Mouse (Mus musculus) liver, embryonic 13.5 days (tissue): ENCODE results near the gene Trim7. TPM values are rescaled to one million over a fixed set of nuclear protein-coding genes. Genes with fewer than 3 reads are reported as not detected.
"Not testable (repeated sequence)": the region's sequence is repeated elsewhere in the genome, so short reads cannot be mapped to it uniquely, and the experiment has no call there.

Source experiments
- ATAC-seq: fragments of 200-750 bp; cut with Nextera tagmentation; 2 replicates; pipeline ENCODE4 v1.8.0; 2017; ENCODE audit warnings: low read depth, mild to moderate bottlenecking, moderate number of reproducible peaks, moderate library complexity
- DNase-seq: peaks from one replicate; pipeline ENCODE4 v3.0.0; 2022
- H3K27ac ChIP-seq: fragments of 300-500 bp; sonication (generic); 2 replicates; pipeline ENCODE4 v1.5.1; 2015; ENCODE audit warnings: moderate library complexity, mild to moderate bottlenecking, inconsistent platforms
- H3K27me3 ChIP-seq: fragments of 300-500 bp; sonication (generic); 2 replicates; pipeline ENCODE4 v1.6.1; 2015; ENCODE audit warnings: mild to moderate bottlenecking, inconsistent platforms
- H3K36me3 ChIP-seq: fragments of 300-500 bp; sonication (generic); 2 replicates; pipeline ENCODE4 v1.6.1; 2015; ENCODE audit warnings: mild to moderate bottlenecking, inconsistent platforms
- H3K4me1 ChIP-seq: fragments of 300-500 bp; sonication (generic); replicated peaks from 2 replicates; pipeline ENCODE4 v1.6.1; 2015; ENCODE audit warnings: inconsistent platforms
- H3K4me2 ChIP-seq: fragments of 300-500 bp; sonication (generic); 2 replicates; pipeline ENCODE4 v1.6.1; 2015; ENCODE audit warnings: inconsistent platforms, mild to moderate bottlenecking, moderate library complexity
- H3K4me3 ChIP-seq: fragments of 300-500 bp; sonication (generic); replicated peaks from 2 replicates; pipeline ENCODE4 v1.5.1; 2015; ENCODE audit warnings: mild to moderate bottlenecking, inconsistent platforms
- H3K9ac ChIP-seq: fragments of 300-500 bp; sonication (generic); 2 replicates; pipeline ENCODE4 v1.6.1; 2015; ENCODE audit warnings: mild to moderate bottlenecking, inconsistent platforms
- H3K9me3 ChIP-seq: fragments of 300-500 bp; sonication (generic); replicated peaks from 2 replicates; pipeline ENCODE4 v1.6.1; 2016; ENCODE audit warnings: inconsistent platforms
- WGBS: fragments of 180-500 bp; shearing (Covaris S2); methylation state at CpG from one replicate; pipeline ENCODE4 v1.1.7; 2015; ENCODE audit not compliant: insufficient replicate concordance; 5-methylcytosine and 5-hydroxymethylcytosine counted together
- polyA plus RNA-seq: library from polyadenylated mRNA; unstranded; fragments of >200 nt; fragmentation: Nextera tagmentation; extraction: Ambion mirVana; gene quantifications from 2 replicates; pipeline ENCODE4 v1.2.1, GENCODE M21; 2015

Gene Trim7
- 0.06 and 0.09 TPM in 2 replicates for polyA plus RNA-seq

DNA sequence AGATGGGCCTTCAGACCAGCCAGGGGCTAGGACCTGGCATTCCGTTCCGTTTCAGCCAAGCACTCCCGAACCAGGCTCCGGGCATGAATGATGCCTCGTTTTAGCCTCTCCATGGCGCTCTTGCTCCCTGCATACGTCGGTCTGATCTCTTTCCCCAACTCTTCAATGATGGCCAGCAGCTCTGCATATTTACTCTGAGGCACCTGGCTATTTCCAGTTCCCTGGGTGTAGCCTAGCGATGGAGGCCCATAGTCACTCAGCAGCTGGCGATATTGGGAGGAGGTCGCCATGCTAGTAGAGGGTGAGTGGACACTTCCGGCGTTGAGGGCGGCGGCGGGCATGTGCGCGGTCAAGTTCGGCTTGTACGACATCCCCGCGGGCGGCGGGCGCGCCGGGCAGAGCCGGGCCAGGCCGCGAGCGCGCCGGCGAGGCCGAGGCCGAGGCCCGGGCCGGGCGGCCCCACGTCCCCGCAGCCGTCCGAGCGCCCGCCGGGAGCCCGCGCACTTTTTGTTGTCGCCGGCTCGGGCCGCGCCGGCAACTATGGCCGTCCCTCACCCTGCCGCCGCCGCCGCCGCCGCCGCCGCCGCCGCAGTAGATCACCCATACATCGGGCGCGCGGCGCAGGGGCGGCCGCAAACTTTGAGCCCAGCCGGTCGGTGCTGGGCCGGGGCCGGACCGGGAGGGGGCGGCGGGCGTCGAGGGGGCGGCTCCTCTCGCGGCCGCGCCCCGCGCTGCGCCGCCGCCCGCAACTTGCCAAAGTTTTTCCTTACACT lies at the start of gene Trim7, which contains the start of gene Gm12184:
Gene Trim7 (plus strand): TSS at position 162 of the 773 bp plus-strand sequence.
Gene Gm12184 (minus strand): TSS at position 677 of the 773 bp plus-strand sequence.
- not testable (repeated sequence) for H3K36me3 ChIP-seq, H3K27ac ChIP-seq, H3K9me3 ChIP-seq
- Histone ChIP-seq H3K4me1 (peaks cover 34% of the 10 kb centered on the region), H3K4me3 (peak within 1 kb of the TSS; percentile 61), H3K27me3 (peaks cover 27% of the 10 kb centered on the region), H3K9ac (peak within 1 kb of the TSS; percentile 64), H3K4me2 (peak within 1 kb of the TSS; percentile 85)
- WGBS = 1% methylated on average over 37 of the region's 92 CpGs
- DNase-seq = peak; percentile 49
- ATAC-seq = peak; percentile 74

DNA sequence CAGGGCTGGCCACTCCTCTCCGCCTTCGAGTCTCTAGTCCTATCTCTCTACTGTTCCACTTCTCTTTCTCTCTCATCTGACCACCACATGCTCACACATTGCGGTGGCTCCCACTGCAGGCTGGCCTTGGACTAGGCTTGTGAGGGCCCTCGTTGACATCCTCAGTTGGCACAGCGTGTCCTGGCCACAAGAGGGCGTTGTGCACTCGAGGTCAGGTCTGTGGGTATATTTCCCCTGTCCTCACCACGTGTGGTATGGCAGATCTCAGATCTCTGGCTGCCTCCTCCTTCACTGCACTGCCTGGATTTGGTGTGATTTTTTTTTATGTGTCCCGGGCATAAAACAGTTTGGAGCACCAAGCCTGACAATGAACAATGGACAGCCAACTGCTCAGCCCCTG lies 49.3 kb upstream of the Trim7 start:
- WGBS = 32% methylated on average over 9 of the region's 9 CpGs
- no peaks in the 10 kb centered on the region for H3K27me3 ChIP-seq
- no peak overlapping the region for H3K4me3 ChIP-seq
- 0 out of 2 replicates have a peak, but pooled peaks cover 6% of the 10 kb centered on the region for H3K4me1 ChIP-seq
- H3K36me3 ChIP-seq = no peaks in the 10 kb centered on the region
- H3K27ac ChIP-seq = no peak overlapping the region
- DNase-seq = no peak
- no peak overlapping the region for H3K9ac ChIP-seq
- no peak overlapping the region for H3K4me2 ChIP-seq
- no peak for ATAC-seq
- no peaks in the 10 kb centered on the region for H3K9me3 ChIP-seq

DNA sequence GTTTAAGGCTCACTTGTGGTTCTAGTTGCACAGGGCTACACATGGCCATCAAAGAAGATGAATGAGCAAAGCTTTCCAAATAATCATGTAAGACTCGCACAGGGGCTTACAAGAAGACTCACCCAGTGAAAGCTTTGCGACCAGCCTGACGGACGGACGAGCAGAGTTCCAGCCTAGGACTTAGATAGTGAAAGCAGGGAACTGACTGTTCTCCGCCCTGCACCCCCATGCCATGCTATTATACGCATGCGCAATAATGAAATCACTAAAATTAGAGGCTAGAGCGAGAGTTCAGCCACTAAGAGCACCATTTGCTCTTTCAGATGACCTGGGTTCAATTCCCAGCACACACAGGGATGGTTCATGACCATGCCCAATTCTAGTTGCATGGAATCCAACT lies 48.6 kb upstream of the Trim7 start:
- ATAC-seq (no peak), DNase-seq (no peak)
- no peaks in the 10 kb centered on the region for H3K9me3 ChIP-seq
- H3K4me2 ChIP-seq = no peak overlapping the region
- no peak overlapping the region for H3K27ac ChIP-seq
- no peak overlapping the region for H3K4me3 ChIP-seq
- H3K4me1 ChIP-seq = 0 out of 2 replicates have a peak, but pooled peaks cover 4% of the 10 kb centered on the region
- no peaks in the 10 kb centered on the region for H3K36me3 ChIP-seq
- 74% methylated on average over 9 of the region's 9 CpGs for WGBS
- no peaks in the 10 kb centered on the region for H3K27me3 ChIP-seq
- H3K9ac ChIP-seq = no peak overlapping the region

DNA sequence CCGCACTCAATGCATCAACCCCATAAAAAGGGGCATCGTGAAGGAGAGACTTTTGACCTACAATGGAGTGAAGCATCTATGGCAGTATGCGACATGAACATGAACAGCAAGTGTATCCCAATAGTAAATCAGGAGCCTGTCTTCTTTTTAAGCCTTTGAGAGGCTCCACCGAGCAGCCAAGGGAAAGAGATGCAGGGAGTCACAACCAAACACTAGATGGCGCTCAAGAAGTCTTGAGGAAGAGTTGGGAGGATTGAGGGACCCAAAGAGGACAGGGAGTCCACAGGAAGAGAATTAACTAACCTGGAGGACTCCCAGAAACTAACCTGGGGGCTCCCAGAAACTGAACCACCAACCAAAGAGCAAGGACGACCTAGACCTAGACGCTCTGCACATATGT lies 46.5 kb upstream of the Trim7 start:
- Histone ChIP-seq H3K4me1 (no peaks in the 10 kb centered on the region), H3K36me3 (no peaks in the 10 kb centered on the region), H3K4me2 (no peak overlapping the region), H3K27me3 (no peaks in the 10 kb centered on the region), H3K9ac (no peak overlapping the region), H3K27ac (no peak overlapping the region), H3K9me3 (no peaks in the 10 kb centered on the region), H3K4me3 (no peak overlapping the region)
- DNase-seq = peak; percentile 31
- ATAC-seq = no peak
- 23% methylated on average over 7 of the region's 7 CpGs for WGBS

DNA sequence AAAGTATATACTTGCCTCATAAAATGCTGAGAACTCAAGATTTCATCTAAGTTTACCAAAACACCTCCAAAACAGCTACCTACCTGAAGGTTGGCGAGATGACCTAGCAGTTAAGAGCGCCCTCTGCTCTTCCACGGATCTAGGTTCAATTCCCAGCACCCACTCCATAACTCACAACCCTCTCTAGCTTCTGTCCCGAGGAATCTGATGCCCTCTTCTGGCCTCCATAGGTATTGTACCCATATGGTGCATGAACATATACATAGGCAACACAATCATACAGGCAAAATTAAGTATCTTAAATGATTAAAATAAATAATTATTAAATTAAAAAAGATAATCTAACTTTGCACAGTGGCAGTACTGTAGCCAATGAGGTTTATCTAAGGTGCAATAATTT lies 43.7 kb upstream of the Trim7 start:
- no peaks in the 10 kb centered on the region for H3K9me3 ChIP-seq
- no peak overlapping the region for H3K9ac ChIP-seq
- no peak overlapping the region for H3K4me2 ChIP-seq
- 69% methylated on average over 4 of the region's 4 CpGs for WGBS
- ATAC-seq = no peak
- no peaks in the 10 kb centered on the region for H3K36me3 ChIP-seq
- no peaks in the 10 kb centered on the region for H3K27me3 ChIP-seq
- no peaks in the 10 kb centered on the region for H3K4me1 ChIP-seq
- no peak overlapping the region for H3K4me3 ChIP-seq
- H3K27ac ChIP-seq = no peak overlapping the region
- no peak for DNase-seq

GRCm38 (mm10) chr11:48787455-48788211 lies 38.3 kb upstream of the Trim7 start:
- Histone ChIP-seq H3K4me1 (peaks cover 32% of the 10 kb centered on the region), H3K27ac (peak overlapping the region; percentile 53), H3K27me3 (no peaks in the 10 kb centered on the region), H3K4me2 (peak overlapping the region; percentile 70), H3K36me3 (no peaks in the 10 kb centered on the region), H3K9me3 (no peaks in the 10 kb centered on the region), H3K4me3 (peak overlapping the region; percentile 49), H3K9ac (peak overlapping the region; percentile 56; the same call in 1 of the 2 replicates)
- DNase-seq (peak; percentile 54), ATAC-seq (peak; percentile 64)
- WGBS = 35% methylated on average over 10 of the region's 10 CpGs

DNA sequence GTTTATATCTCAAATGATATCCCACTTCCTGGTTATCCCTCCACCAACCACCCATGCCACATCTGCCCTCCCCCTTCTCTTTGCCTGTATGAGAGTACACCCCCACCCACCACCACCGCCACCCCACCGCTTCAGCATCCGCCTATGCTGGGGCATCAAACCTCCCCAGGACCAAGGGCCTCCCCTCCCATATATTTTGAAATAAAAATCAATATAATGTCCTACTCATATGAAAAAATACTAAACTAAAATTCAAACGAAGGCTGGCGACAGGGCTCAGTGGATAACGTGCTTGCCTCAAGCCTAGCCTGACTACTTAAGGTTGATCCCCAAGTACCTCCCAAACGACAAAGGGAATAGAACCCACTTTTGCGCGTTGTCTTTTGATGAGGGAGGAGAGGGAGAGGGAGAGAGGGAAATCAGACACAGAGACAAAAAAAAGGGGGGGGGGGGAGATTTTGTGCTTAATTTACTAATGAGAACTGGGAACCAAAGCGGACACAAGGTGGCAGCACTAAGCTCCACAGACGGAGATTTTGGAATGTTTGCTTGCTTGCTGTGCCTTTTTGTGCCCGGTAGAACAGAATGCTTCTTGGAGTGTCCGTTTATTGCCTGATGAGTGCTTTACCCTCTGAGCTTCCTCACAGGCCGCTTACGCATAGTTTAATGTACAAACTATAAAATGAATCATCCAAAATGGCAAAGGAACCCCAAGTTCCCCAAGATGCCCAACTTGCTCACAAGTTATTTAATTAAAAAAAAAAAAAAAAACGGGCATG lies 37.4 kb upstream of the Trim7 start:
- H3K27me3 ChIP-seq = no peaks in the 10 kb centered on the region
- peak overlapping the region; percentile 70 for H3K4me2 ChIP-seq
- H3K36me3 ChIP-seq = no peaks in the 10 kb centered on the region
- 7% methylated on average over 16 of the region's 16 CpGs for WGBS
- H3K27ac ChIP-seq = no peak overlapping the region; the same call in 1 of the 2 replicates
- no peaks in the 10 kb centered on the region for H3K9me3 ChIP-seq
- H3K4me3 ChIP-seq = peak overlapping the region; percentile 49
- H3K9ac ChIP-seq = peak overlapping the region; percentile 56; the same call in 1 of the 2 replicates
- DNase-seq (peak; percentile 57), ATAC-seq (peak; percentile 35; the same call in 1 of the 2 replicates)
- peaks cover 32% of the 10 kb centered on the region for H3K4me1 ChIP-seq

GRCm38 (mm10) chr11:48789215-48789614 lies 36.7 kb upstream of the Trim7 start:
- H3K4me2 ChIP-seq = peak overlapping the region; percentile 70
- H3K4me1 ChIP-seq = peaks cover 32% of the 10 kb centered on the region
- no peak overlapping the region for H3K9ac ChIP-seq
- 74% methylated on average over 5 of the region's 5 CpGs for WGBS
- no peak overlapping the region for H3K4me3 ChIP-seq
- DNase-seq = no peak
- H3K27me3 ChIP-seq = no peaks in the 10 kb centered on the region
- H3K27ac ChIP-seq = no peak overlapping the region
- ATAC-seq = no peak
- no peaks in the 10 kb centered on the region for H3K9me3 ChIP-seq
- no peaks in the 10 kb centered on the region for H3K36me3 ChIP-seq

GRCm38 (mm10) chr11:48789973-48790823 lies 35.7 kb upstream of the Trim7 start:
- Histone ChIP-seq H3K27me3 (no peaks in the 10 kb centered on the region), H3K4me1 (peaks cover 32% of the 10 kb centered on the region), H3K4me3 (peak overlapping the region; percentile 33), H3K9me3 (no peaks in the 10 kb centered on the region), H3K36me3 (no peaks in the 10 kb centered on the region), H3K27ac (no peak overlapping the region), H3K9ac (peak overlapping the region; percentile 26), H3K4me2 (peak overlapping the region; percentile 57)
- 15% methylated on average over 20 of the region's 20 CpGs for WGBS
- peak; percentile 70 for DNase-seq
- peak; percentile 63 for ATAC-seq

DNA sequence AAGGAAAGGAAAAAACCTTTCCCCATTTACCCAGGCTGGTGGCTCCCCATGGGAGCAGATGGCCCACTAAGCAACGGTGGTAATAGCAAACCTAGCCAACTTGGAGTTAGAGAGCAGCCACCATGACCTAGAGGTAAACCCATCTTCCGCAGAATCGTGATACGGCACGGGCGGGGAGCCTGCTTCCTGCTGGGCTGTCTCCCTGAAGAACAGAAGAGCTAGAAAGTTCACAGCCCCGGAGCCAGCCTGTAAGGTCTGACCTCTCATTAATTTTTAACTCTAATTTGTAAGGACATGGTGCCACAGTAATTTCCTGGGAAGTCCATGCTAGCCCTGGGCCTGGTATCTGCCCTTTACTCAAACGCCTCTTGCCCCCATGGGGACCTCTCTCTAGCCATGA lies 35.0 kb upstream of the Trim7 start:
- ATAC-seq (no peak), DNase-seq (no peak)
- 49% methylated on average over 8 of the region's 8 CpGs for WGBS
- Histone ChIP-seq H3K9ac (no peak overlapping the region), H3K4me3 (no peak overlapping the region), H3K27me3 (no peaks in the 10 kb centered on the region), H3K4me2 (peak overlapping the region; percentile 57), H3K36me3 (no peaks in the 10 kb centered on the region), H3K27ac (no peak overlapping the region), H3K9me3 (no peaks in the 10 kb centered on the region), H3K4me1 (peaks cover 32% of the 10 kb centered on the region)
